Mouse (Mus musculus) MN1 (cell line): Measurements from ENCODE around the gene Olfr596.
"Not testable (repeated sequence)": the region's sequence is repeated elsewhere in the genome, so short reads cannot be mapped to it uniquely, and the experiment has no call there.

Source experiments
- DNase-seq: peaks from one replicate; pipeline ENCODE4 v3.0.0-alpha.2; 2016; ENCODE audit warnings: low spot score

Olfr596 gene

DNA sequence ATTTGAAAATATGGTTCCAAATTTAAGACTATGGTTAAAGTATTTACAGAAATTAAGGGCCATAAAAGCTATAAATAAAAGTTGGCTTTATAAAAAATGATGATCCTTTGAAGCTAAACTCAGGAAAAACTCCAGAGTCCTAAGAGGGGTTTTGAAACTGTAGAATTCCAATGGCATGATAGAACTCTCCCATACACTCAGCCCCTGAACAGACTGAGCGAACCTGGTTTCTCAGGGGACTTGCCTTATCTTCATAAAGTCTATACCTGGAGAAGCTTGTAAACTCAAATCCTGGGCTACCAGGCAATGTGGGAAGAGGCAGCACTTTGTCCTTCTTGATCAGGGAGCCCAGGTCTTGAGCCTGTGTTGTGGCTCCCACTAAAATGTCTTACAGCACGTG, at the start of gene Olfr596:
TSS of gene Olfr596 (plus strand) at position 301 of the 400 bp plus-strand sequence.
- not testable (repeated sequence) for DNase-seq

- DNase-seq = not testable (repeated sequence)
Measured at GRCm38 (mm10) chr7:103316015-103316414, 10.6 kb downstream of the Olfr596 start, which contains the start of gene Olfr597. TSS of gene Olfr597 (plus strand) at chr7:103316315.

DNA sequence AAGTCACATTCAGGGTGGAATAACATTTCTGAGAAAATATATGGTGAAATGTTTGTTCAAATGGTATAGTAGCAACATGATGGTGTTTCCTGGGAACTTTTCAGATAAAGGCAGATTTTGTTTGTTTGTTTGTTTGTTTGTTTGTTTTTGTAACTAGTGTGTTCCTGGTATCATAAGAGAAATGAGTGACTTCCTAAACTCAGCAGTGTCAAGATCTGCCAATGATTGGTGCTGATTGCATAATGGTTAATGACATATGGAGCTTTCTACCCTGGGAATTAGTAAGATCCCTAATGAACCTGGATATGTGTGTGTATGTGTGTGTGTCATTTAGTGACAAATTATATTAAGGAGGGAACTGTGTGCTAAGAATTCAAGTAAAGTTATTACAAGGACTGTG, 17.8 kb downstream of the Olfr596 start, which contains the start of gene Olfr598:
TSS of gene Olfr598 (plus strand) at position 301 of the 400 bp plus-strand sequence.
- DNase-seq = no peak

DNA sequence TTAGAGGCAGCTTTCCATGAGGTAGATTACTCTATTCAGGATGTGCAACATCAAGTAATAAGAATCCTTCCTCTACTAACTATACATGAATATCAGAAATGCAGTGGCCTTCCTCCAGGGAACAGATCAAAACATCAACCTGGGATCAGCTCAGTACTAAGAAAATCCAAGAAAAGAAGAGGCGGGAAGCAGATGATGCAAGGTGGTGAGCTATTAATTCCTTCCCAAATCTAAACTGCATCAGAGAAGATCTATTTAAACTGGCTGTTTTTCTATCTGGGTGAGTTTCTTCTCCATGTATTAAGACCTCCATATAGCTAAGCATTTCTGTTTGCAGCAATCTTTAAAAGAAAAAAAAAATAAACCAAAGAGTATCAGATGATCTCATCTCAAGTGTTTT, 30.2 kb downstream of the Olfr596 start, which contains the start of gene Olfr599:
TSS of gene Olfr599 (plus strand) at position 301 of the 400 bp plus-strand sequence.
- no peak for DNase-seq

GRCm38 (mm10) chr7:103349569-103349968, 44.1 kb downstream of the Olfr596 start, which contains the start of gene Olfr600:
TSS of gene Olfr600 (minus strand) at chr7:103349669.
- DNase-seq = no peak
